Mouse (Mus musculus) gastrocnemius, adult 8-10 months (tissue): ENCODE results near the gene Arhgef15. TPM values are rescaled to one million over a fixed set of nuclear protein-coding genes. Genes with fewer than 3 reads are reported as not detected.

Source experiments
- DNase-seq, 2 experiments: peaks; one replicate each; pipeline ENCODE4 v3.0.0; 2022; ENCODE audit warnings: low spot score in 2 of 2
- total RNA-seq, 4 experiments: library from RNA; stranded (reverse); gene quantifications; 2 replicates each; pipeline ENCODE4 v1.2.4; 2022

The Arhgef15 gene
- total RNA-seq, 4 experiments from 2014 or later: 5.3 to 8.1 (median 6.6) TPM

DNA sequence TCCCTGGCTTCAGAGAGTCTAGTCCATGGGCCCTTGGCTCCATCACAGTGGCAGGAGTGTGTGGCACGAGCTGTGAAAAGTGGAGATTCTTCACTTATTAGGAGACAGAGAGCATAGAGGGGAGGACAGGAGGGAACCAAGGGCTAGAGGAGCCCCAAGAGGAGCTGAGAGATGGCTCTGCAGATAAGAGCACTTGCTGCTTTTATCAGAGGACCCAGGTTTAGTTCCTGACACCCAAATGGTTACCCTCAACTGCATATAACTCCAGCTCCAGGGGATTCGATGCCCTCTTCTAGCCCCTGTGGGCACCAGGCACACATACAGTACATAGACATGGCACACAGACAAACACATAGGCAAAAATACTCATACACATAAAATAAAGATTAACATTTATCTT, 32.5 kb downstream of the Arhgef15 start:
- DNase-seq: no peak

DNA sequence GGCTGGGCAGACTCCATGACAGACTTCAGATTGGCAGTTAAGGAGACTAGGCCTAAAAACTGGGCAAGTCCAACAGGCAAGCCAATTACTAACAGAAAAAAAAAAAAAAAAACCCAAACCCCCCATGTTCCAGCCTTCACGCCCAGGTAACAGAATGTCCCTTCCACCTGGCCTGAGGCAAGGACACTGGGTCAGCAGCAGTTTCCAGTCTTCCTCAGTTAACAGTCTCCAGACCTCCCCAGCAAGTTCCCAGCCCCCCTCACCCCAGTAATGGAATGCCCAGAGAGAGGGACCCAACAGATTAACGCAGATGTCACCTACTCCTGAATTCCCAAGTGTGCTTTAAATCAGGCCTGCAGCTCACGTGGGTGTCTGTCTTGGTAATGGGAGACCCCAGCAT, 34.1 kb downstream of the Arhgef15 start:
- DNase-seq: no peak

DNA sequence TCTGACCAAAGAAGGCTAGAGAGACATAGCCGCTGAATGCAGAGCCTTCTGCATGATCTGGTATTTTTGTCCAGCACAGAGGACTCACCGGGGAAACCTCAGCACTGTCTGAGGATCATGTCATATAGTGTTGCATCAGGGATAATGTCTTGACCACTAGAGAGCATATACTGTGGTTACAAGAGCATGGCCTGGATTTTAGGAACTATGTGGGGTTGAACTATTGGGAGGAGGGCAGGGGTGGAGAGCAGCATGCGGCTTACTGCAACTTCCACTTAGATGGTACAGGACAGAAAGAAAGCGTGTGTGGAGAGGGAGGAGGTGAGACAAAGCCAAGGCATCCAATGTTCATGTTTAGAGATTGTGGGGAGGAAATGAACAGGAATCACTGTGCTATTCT, 42.7 kb downstream of the Arhgef15 start:
- no peak for DNase-seq

DNA sequence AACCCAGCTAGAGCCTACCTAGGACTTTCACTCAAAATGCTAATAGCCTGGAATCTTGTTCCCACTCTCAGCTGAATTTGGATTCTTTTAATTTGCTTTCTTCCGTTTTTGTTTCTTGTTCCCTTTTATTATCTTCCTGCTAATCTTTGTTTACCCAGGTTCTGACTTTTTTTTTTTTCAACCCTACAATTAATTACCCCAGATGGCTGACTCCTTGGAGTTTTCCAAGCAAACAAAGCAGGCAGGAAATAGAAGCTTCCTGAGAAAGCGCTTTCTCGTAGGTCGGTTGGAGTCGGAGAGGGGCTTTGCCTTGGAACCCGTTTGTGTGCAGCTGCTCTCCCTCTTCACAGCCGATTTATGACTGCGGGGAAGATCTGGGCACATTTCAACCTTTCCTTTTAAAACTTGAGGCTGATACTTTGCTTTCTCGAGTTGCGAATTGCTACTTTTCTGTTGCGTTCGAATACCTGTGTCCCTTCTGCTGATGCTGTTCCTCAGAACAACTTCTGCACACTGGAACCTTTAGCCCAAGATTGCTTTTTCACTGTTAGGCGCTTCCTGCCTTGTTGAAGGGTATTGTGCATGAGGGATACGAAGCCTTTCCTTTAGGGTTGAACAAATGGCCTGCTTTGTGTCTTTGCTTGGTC, 45.6 kb downstream of the Arhgef15 start:
- DNase-seq: no peak

DNA sequence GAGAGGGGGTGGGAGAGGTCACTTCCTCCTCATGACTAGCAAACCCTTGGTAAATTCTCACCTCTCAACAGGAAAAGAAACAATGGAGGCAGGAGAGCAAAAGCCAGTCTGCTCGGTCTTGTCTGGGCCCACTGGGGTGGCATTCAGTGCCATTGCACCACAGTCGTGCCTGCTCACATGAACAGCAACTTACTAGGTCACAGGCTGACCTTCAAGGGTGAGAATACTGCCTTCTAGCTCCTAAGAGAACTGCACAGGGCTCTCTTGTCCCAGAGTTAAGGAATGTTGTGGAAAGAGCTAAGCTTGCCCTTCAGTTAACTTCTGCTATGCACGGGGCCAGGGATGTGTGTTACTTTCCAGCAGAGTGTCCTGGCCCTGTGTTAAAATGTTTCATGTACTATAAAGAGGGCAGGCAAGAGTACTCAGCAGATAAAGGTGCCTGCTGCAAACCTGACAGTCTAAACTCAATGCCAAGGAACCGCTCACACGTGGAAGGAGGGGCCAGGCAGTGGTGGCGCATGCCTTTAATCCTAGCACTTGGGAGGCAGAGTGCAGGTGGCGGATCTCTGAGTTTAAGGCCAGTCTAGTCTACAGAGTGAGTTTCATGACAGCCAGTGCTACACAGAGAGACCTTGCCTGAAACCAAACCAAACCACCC, 48.3 kb downstream of the Arhgef15 start:
- DNase-seq: no peak

DNA sequence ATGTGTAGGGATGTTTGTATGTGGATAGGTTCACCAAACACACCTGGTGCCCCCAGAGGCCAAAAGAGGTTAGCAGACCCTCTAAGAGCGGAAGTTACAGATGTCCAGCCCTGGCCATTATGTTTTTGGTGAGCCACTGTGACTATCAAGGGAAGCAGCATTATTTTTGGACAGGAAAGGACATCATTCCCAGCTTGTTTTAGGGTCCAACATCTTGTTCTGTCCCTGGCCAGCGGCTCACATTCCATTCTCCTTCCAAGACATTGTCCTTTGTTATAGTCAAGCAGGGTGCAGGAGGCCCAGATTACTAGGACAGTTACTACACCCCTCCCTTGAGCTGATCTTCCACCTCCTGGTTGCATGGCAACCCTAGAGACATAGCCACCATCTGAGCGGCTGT, 50.0 kb downstream of the Arhgef15 start:
- DNase-seq: no peak

DNA sequence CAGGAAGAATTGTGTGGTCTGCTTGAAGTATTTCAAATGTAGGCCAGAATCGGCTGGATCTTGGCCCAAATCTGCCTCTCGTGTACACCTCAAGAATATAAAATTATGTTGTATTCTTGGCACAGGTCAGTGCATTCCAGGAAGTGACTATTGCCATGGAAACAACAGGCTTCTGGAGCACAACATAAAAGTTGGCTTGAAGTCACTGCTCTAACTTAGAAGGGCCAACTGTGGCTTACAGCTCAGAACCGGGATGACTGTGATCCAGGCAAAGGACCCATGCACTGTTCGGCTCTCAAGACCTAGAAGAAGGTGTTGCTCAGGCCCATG, 50.9 kb downstream of the Arhgef15 start:
- no peak for DNase-seq

DNA sequence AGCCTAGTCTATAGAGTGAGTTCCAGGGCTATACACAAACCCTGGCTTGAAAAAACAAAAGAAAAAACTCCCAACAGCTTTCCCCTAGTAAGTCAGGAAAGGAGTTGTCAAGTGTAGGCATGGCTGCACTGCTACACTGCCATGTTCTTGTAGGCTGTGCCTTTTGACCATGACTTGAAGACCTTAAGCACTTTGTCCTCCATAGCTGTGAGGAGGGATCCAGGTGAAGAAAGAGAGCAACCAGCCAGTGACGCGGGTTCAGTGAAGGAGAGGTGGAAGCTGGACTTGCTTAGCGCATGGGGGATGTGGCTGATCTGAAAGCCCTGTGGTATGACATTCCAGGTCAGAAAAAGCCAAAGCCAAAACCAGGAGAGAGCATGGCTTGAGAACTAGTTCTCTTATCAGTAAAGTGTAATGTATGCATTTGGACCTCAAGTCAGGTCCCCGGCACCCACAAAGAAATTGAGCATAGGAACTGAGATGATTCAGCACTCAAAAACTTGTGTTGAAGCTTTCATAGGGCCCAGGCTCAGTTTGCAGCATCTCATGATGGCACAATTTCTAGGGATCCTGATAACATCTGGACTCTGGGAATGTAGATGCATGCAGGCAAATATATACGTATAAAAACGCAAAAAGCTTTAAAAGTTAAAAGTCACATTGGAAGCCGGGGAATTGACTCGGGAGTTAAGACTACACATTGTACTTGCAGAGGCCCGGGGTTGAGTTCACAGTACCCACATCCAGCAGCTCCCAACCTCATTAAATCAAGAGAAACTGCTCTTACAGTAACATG, 51.4 kb downstream of the Arhgef15 start:
- no peak for DNase-seq

DNA sequence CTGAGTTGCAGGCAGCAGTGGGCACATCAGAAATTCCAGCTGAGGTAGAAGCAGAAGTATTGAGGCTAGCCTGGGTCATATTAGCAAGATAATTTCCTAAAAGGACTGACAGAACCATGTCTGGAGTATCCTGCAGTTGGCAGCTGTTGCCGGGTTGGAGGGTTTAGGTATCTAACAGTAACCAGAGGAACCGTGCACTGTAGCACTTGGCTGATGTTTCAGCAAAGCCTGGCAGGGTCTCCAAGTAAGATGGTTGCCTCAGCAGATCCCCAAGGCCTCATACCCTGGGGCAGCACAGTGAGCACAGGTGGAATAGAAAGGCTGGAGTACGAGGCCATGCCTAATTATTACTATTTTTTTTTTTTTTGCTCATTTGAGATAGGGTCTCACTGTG, 52.1 kb downstream of the Arhgef15 start:
- DNase-seq: no peak

DNA sequence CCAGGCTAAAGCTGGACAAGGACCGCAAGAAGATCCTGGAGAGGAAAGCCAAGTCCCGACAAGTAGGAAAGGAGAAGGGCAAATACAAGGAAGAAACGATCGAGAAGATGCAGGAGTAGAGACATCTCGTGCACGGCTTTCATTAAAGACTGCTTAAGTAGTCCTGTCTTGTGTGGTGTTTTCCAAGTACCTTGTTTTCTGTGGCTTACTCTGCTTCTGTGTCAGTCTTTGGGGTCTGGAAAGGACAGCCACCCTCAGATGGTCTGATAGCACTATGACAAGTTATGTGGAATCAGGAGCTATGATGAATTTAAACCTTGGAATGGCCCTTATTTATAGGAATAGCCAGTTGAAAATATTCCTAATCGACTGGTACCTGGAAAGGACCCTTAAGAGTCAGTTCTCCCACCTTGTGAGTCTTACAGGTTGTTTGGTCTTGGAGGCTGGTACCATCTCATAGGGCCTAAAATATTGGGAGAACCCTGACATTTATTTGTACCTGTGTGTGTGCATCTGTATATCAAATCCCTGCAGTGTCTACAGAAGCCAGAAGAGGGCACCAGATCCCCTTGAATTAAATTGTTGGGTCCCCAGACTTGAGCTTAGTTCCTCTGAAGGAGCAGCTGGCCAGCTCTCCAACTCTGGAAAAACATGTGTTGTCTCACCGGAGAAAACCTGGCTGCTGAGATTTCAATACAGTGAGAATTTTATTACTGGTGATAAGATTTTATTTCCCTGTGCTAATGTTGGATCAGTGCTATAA, 52.7 kb downstream of the Arhgef15 start:
- DNase-seq: peak; percentile 60 to 61

DNA sequence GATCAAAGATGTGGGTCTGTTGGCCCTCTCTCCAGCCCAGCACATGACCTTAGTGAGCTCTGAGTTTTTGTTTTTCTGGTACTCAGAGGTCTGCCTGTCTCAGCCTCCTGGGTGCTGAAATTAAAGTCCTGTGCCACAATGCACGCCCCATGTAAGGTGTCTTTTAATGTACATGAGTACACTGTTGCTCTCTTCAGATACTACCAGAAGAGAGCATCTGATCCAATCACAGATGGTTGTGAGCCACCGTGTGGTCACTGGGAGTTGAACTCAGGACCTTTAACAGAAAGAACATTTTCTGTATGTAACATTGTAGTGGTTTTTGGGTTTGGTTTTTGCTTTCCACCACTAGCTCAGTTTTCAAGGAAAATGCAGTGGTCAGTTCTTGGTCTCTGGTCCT, 53.5 kb downstream of the Arhgef15 start:
- no peak for DNase-seq

DNA sequence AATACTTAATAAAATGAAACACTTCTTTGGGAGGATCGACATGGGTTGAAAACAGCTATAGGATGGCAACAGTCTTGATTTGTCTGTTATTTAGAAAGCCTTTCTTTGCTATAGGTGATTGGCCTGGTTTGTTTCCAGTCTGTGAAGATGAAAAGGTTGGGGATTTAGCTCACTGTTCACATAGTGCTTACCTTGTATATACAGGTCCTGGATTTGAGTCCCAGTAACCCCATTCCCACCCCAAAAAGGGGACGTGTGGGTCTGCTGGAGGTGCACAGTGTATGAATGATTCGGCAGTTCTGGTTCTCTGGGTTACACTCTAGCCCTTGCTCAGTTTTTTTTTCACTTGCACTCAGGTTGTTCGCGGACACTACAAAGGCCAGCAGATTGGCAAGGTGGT, 54.5 kb downstream of the Arhgef15 start:
- no peak for DNase-seq

DNA sequence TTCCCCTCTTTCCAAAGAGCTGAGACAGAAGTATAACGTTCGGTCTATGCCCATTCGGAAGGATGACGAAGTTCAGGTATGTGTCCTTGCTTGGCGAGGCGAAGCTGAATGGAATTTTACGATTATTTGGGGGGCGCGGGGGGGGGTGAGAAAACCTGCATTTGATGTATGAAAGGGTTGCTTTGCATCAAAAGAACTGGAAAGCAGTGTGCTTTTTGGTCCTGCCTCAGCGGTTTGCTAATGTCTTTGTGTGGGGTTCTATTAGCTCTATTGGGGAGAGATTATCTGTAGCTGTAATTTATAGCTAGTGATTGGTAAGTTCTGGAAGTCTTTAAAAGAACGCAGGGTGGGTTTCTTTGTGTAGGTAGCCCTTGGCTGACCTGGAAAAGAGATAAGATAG, 54.9 kb downstream of the Arhgef15 start:
- no peak for DNase-seq

DNA sequence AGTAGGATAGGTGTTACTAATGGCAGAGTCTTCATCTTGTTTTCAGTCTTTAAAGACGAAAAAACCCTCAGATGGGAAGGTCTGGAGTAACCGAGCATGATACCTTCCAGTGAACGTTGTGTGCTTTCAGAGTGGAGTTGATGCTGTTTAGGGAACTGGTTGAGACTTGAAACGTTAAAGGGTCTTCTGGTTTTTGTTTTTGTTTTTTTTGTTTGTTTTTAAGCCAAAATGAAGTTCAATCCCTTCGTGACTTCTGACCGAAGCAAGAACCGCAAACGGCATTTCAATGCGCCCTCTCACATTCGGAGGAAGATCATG, 55.3 kb downstream of the Arhgef15 start:
- DNase-seq: no peak

DNA sequence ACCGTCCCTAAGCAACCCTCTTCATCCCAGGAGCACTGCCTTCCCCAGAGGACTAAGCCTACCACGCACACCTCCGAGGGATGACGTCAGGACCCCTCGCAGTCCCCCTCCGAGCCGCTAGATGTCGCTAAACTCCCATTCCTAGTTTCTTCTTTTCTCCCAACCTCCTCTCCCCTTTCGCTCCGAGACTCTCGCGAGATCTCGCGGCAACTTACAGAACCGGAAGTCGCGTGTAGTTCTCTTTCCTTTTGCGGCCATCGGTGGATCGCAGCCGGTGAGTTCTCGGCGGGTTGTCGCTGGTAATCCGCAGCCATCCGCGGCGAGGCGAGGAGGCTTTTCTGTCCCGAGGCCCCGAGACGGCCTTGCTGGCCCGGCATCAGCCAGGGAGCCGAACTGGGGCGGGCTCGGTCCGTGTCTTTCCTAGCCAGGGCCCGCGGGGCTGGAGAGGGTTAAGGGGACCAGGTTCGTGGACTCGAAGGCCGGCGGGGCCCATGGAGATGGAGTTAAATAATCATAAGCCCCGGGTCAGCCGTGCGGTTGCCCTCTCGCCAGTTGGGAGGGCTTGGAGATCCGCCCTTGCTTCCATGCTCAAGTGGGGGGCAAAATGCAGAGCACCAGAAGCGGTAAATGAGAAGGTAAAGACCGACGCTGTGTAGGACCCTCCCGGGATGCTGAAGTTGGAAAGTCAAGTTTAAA, 55.8 kb downstream of the Arhgef15 start, which contains the start of gene Rpl26:
TSS of gene Rpl26 (plus strand) at position 233 of the 696 bp plus-strand sequence.
- DNase-seq: peak; percentile 96 to 99

DNA sequence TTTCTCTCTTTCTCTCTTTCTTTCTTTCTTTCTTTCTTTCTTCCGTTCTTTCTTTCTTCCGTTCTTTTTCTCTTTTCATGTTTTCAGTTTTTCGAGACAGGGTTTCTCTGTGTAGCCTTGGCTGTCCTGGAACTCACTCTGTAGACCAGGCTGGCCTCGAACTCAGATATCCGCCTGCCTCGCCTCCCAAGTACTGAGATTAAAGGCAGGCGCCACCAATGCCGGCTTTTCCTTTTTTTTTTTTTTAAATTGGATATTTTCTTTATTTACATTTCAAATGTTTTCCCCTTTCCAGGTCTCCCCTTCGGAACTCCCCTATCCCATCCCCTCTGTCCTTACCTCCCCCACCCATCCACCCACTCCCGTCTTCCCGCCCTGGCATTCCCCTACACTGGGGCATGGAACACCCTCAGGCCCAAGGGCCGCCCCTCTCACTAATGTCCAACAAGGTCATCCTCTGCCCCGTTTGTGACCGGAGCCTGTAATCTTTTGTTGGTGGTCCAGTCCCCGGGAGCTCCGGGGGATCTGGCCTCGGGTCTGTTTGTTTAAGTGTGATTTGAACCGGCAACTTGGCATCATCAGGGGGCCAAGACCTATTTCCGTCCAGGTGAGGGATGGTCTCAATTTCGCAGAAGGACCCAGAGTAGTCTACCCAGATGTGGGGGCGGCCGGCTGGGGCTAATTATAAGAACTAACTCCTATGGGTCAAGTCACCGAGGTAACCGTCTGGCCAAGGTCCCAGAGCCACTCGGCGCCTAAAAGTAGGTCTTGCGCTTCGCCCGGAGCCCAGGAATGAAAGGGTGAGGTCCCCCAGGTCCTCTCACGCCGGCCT, 56.5 kb downstream of the Arhgef15 start:
- no peak for DNase-seq

DNA sequence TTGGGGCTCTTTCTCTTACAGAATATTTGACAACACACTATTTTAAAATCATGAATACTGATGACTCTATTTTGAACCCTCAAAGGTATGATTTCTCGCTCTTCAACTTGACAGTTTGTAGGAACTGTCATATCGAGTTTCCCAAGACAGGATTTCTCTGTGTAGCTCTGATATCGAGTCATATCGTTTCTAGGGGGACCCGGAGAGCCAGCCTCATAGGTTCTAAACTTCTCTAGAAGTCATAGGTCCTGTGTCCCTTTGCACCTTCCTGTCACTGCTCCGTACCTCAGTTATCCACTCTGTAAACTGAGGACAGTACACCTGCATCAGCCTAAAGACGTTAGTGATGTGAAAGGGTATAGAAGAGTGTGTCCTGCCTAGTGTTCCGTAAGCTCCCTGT, 57.5 kb downstream of the Arhgef15 start:
- DNase-seq: no peak

DNA sequence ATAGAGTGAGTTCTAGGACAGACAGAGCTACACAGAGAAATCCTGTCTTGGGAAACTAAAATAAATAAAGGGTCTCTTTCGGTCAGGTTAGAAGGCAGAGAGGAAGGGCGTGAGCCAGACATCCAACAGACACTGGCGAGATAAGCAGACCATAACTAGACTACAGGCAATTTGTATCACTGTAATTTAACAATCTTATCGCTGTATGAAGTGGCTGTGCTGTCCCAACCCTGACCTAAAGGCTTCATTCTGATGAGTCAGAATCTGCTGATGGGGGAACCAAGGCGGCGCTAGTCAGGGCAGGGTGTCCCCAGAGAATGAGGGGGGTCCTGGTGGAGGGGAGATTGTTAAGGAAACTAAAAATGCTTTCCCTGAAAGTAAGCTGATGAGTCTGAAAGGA, 58.5 kb downstream of the Arhgef15 start:
- no peak for DNase-seq

DNA sequence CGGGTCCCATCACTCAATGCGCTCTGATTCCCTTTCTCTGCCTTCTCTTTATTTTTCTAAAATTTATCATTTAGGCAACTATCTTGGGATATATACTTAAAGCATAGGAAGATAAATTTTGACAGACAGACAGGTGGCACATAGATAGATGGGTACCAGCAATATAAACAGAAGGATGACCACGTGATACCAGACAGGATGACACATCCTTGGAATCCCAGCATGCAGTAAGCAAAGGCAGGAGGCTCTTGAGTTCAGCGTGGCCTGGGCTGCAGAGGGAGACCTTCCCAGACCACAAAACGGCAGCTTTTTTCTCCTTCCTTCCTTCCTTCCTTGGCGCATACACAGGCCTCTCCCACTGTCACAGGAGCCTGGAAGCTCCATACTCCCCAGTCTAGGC, 59.4 kb downstream of the Arhgef15 start:
- no peak for DNase-seq

DNA sequence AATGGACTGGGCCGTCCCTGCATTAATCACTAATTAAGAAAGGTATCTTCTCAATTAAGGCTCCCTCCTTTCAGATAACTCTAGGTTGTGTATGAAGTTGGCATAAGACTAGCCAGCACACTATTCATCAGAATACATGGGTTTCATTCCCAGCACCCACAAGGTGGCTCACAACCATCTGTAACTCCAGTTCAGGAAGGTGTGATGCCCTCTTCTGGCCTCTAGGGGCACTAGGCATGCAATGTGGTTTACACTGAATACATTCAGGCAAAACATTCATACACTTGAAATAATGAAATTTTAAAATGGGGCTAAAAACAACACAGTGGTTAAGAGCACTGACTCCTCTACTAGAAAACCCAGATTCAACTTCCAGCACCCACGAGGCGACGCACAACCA, 60.2 kb downstream of the Arhgef15 start:
- DNase-seq: no peak

DNA sequence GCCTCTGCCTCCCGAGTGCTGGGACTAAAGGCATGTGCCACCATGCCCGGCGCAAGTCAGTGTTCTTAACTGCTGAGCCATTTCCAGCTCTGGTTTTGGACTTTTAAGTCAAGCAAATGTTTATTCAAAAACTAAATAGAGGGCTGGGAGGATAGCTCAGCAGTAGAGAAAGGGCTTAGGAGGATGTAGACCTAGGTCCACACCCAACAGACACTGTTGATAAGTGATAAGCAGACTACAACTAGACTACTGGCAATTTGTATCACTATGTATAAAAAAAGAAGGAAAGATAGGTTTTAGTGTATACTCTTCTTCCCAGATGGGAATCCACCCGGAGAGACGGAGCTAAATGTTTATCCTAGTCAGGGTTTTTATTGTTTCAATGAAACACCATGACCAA, 61.0 kb downstream of the Arhgef15 start:
- no peak for DNase-seq
